Mouse (Mus musculus) naive thymus-derived CD4-positive, alpha-beta T cell, adult 2 months (primary cell): Measurements from ENCODE around the gene Kbtbd7.
"Not testable (repeated sequence)": the region's sequence is repeated elsewhere in the genome, so short reads cannot be mapped to it uniquely, and the experiment has no call there.

Experiments used
- DNase-seq: peaks from one replicate; pipeline ENCODE4 v3.0.0-alpha.2; 2011; ENCODE audit warnings: low read depth

Gene Kbtbd7

GRCm38 (mm10) chr14:79451681-79452590 is 25.6 kb downstream of the Kbtbd7 start, which contains the start of gene Kbtbd6:
TSS of gene Kbtbd6 (plus strand) at chr14:79451835.
- DNase-seq, result peak; percentile 89

GRCm38 (mm10) chr14:79452591-79452934 is 26.3 kb downstream of the Kbtbd7 start:
- not testable (repeated sequence) for DNase-seq

- no peak for DNase-seq
Measured at GRCm38 (mm10) chr14:79460401-79460800, 34.1 kb downstream of the Kbtbd7 start.

- no peak for DNase-seq
Measured at GRCm38 (mm10) chr14:79460988-79461387, 34.7 kb downstream of the Kbtbd7 start.

GRCm38 (mm10) chr14:79465623-79466022 is 39.3 kb downstream of the Kbtbd7 start:
- no peak for DNase-seq

GRCm38 (mm10) chr14:79467621-79468020 is 41.3 kb downstream of the Kbtbd7 start:
- DNase-seq, result peak; percentile 53

GRCm38 (mm10) chr14:79473384-79473783 is 47.1 kb downstream of the Kbtbd7 start:
- no peak for DNase-seq
